Mouse (Mus musculus): Measurements from ENCODE around the gene Atg4d. TPM values are rescaled to one million over a fixed set of nuclear protein-coding genes. Genes with fewer than 3 reads are reported as not detected.

Gene Atg4d
- polyA plus RNA-seq, 1 experiment from 2014 or later, result 44.7 TPM

DNA sequence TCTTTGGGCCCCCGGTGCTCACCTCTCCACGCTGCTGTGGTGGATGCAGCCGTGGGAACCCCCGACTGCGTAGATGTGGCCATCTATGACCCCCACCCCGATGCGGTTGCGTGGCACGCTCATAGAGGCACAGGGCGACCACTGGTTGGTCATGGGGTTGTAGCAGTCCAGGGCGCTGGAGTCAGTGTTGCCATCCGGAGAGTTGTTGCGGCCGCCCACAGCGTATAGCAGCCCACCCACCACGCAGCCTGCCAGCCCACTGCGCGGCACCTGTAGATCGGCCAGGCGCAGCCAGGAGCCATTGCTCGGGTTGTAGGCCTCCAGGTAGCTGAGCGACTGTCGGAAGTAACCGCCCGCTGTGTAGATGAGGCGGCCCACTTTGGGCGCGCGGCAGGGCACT is 31.7 kb upstream of the Atg4d start:
- Histone ChIP-seq H3K4me1 (replicated peaks; ENCODE audit: control insufficient read depth, insufficient read depth, low read length) (peaks cover 11% of the 10 kb centered on the region; the same call in 1 of the 2 replicates), H3K9ac (ENCODE audit: low read depth, low read length) (no peak overlapping the region), H3K36me3 (ENCODE audit: control insufficient read depth, insufficient read depth) (peaks cover 57% of the 10 kb centered on the region), H3K4me2 (replicated peaks; ENCODE audit: low read depth) (no peak overlapping the region), H3K4me3 (ENCODE audit: low read depth, low read length) (no peak overlapping the region), H3K9me3 (ENCODE audit: control insufficient read depth) (no peaks in the 10 kb centered on the region), H3K27me3 (replicated peaks; ENCODE audit: control insufficient read depth, insufficient read depth, low read length) (no peaks in the 10 kb centered on the region), H3K27ac (ENCODE audit: low read depth, low read length) (no peak overlapping the region)
- ATAC-seq, result no peak
- no peak for TF ChIP-seq CTCF (IDR thresholded peaks at IDR 0.05; ENCODE audit: low read depth)
- WGBS, result 94% methylated on average over 29 of the region's 29 CpGs

DNA sequence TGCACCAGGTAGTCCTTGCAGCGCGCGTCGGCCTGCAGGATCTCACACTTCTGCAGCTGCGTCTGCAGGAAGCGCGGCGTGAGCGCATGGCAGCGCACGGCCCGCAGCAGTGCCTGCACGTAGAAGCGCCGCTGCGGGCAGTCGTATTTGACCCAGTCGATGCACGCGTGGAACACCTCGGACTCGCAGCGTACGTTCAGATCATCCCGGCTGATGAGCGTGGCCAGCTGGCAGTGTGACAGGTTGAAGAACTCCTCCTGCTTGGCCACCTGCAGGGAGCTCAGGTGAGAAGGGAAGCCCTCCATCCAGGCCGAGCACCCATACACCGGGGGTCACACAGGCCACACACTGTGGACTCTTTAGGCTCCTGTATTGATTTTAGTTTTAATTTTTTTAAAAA is 31.3 kb upstream of the Atg4d start:
- Histone ChIP-seq H3K9ac (ENCODE audit: low read depth, low read length) (no peak overlapping the region), H3K4me3 (ENCODE audit: low read depth, low read length) (no peak overlapping the region), H3K9me3 (ENCODE audit: control insufficient read depth) (no peaks in the 10 kb centered on the region), H3K27ac (ENCODE audit: low read depth, low read length) (no peak overlapping the region), H3K4me2 (replicated peaks; ENCODE audit: low read depth) (no peak overlapping the region), H3K36me3 (ENCODE audit: control insufficient read depth, insufficient read depth) (peaks cover 57% of the 10 kb centered on the region), H3K4me1 (replicated peaks; ENCODE audit: control insufficient read depth, insufficient read depth, low read length) (peaks cover 11% of the 10 kb centered on the region; the same call in 1 of the 2 replicates), H3K27me3 (replicated peaks; ENCODE audit: control insufficient read depth, insufficient read depth, low read length) (no peaks in the 10 kb centered on the region)
- 90% methylated on average over 28 of the region's 28 CpGs for WGBS
- ATAC-seq, result no peak
- TF ChIP-seq CTCF (IDR thresholded peaks at IDR 0.05; ENCODE audit: low read depth), result no peak

DNA sequence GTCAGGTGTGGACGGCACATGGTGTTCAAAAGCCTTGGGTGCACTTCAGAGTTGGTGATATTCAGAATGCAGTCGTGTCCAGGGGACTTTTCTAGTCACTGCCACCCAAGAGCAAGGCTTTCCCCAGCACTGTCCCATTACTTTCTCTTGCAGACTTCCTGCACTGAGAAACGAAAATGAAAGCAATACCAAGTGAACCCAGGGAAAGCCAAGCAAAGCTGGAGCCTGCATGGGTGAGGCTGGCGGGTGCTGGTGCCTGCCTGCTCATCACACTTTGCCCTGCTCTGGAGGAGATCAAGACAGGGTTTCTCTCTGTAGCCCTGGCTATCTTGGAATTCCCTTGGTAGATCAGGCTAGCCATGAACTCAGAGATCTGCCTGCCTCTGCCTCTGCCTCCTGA is 29.8 kb upstream of the Atg4d start:
- H3K27me3 ChIP-seq (replicated peaks; ENCODE audit: control insufficient read depth, insufficient read depth, low read length), result no peaks in the 10 kb centered on the region
- WGBS, result 58% methylated on average over 4 of the region's 4 CpGs
- no peaks in the 10 kb centered on the region for H3K9me3 ChIP-seq (ENCODE audit: control insufficient read depth)
- peaks cover 11% of the 10 kb centered on the region; the same call in 1 of the 2 replicates for H3K4me1 ChIP-seq (replicated peaks; ENCODE audit: control insufficient read depth, insufficient read depth, low read length)
- H3K9ac ChIP-seq (ENCODE audit: low read depth, low read length), result no peak overlapping the region
- no peak for TF ChIP-seq CTCF (IDR thresholded peaks at IDR 0.05; ENCODE audit: low read depth)
- H3K36me3 ChIP-seq (ENCODE audit: control insufficient read depth, insufficient read depth), result peaks cover 45% of the 10 kb centered on the region
- no peak overlapping the region for H3K4me3 ChIP-seq (ENCODE audit: low read depth, low read length)
- peak; percentile 35 for ATAC-seq
- H3K27ac ChIP-seq (ENCODE audit: low read depth, low read length), result peak overlapping the region; percentile 54; the same call in 1 of the 2 replicates
- 0 out of 2 replicates have a peak overlapping the region, but pooled peaks have one; percentile 17 for H3K4me2 ChIP-seq (replicated peaks; ENCODE audit: low read depth)

DNA sequence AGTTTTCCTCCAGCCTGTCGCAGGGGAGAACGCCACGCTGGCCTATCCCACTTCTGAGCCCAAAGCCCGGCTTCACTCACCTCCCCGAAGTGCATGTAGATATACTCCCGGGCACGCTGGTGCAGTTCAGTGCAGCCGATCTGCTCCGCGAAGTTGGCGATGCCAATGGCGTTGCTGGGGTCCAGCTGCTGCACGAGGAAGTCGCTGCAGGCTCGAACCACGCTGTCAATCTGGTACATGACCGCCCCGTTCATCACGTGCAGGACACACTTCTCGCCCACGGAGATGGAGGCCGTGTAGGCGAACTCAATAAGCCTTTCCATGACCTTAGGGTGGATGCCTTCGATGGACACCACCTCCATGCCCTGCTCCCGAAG is 28.1 kb upstream of the Atg4d start:
- Histone ChIP-seq H3K27ac (ENCODE audit: low read depth, low read length) (0 out of 2 replicates have a peak overlapping the region, but pooled peaks have one; percentile 97), H3K9ac (ENCODE audit: low read depth, low read length) (no peak overlapping the region), H3K27me3 (replicated peaks; ENCODE audit: control insufficient read depth, insufficient read depth, low read length) (no peaks in the 10 kb centered on the region), H3K4me2 (replicated peaks; ENCODE audit: low read depth) (peak overlapping the region; percentile 87), H3K36me3 (ENCODE audit: control insufficient read depth, insufficient read depth) (peaks cover 33% of the 10 kb centered on the region), H3K4me3 (ENCODE audit: low read depth, low read length) (peak overlapping the region; percentile 94), H3K9me3 (ENCODE audit: control insufficient read depth) (no peaks in the 10 kb centered on the region), H3K4me1 (replicated peaks; ENCODE audit: control insufficient read depth, insufficient read depth, low read length) (peaks cover 11% of the 10 kb centered on the region; the same call in 1 of the 2 replicates)
- TF ChIP-seq CTCF (IDR thresholded peaks at IDR 0.05; ENCODE audit: low read depth), result no peak
- WGBS, result 82% methylated on average over 25 of the region's 25 CpGs
- no peak for ATAC-seq

DNA sequence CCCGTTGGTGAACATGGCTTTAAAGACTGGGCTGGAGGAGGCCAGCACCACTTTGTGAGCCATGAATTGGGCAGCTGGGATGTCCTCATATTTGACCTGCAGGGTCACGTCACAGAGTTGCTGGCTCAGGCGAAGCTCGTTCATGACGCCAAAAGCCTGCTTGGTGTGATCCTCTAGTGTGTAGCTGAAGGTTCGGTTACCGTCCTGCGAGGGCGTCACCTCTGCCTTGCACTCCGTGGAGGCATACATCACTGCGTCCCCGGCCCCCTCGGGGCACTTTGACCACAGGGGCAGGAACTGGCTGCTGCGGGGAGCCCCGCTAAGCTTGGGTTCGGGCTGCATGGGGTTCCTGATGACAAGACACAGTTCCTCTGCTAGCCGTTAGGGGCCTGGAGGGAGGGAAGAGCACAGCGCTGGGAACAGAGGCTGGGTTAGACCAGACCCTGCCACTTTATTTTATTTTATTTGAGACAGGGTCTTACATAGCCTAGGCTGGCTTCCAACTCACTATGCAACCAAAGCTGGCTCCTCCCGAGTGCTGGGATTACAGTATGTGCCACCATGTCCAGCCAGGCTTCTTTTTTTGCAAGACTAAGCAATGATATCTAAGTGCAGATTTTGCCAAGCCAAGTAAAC is 27.6 kb upstream of the Atg4d start:
- H3K4me2 ChIP-seq (replicated peaks; ENCODE audit: low read depth), result peak overlapping the region; percentile 87
- H3K9me3 ChIP-seq (ENCODE audit: control insufficient read depth), result no peaks in the 10 kb centered on the region
- WGBS, result 21% methylated on average over 19 of the region's 19 CpGs
- peaks cover 33% of the 10 kb centered on the region for H3K36me3 ChIP-seq (ENCODE audit: control insufficient read depth, insufficient read depth)
- H3K4me1 ChIP-seq (replicated peaks; ENCODE audit: control insufficient read depth, insufficient read depth, low read length), result peaks cover 11% of the 10 kb centered on the region; the same call in 1 of the 2 replicates
- peak overlapping the region; percentile 92 for H3K9ac ChIP-seq (ENCODE audit: low read depth, low read length)
- ATAC-seq, result no peak
- peak overlapping the region; percentile 97 for H3K27ac ChIP-seq (ENCODE audit: low read depth, low read length)
- H3K27me3 ChIP-seq (replicated peaks; ENCODE audit: control insufficient read depth, insufficient read depth, low read length), result peaks cover under 1% of the 10 kb centered on the region; the same call in 1 of the 2 replicates
- peak overlapping the region; percentile 94 for H3K4me3 ChIP-seq (ENCODE audit: low read depth, low read length)
- TF ChIP-seq CTCF (IDR thresholded peaks at IDR 0.05; ENCODE audit: low read depth), result peak; percentile 58

DNA sequence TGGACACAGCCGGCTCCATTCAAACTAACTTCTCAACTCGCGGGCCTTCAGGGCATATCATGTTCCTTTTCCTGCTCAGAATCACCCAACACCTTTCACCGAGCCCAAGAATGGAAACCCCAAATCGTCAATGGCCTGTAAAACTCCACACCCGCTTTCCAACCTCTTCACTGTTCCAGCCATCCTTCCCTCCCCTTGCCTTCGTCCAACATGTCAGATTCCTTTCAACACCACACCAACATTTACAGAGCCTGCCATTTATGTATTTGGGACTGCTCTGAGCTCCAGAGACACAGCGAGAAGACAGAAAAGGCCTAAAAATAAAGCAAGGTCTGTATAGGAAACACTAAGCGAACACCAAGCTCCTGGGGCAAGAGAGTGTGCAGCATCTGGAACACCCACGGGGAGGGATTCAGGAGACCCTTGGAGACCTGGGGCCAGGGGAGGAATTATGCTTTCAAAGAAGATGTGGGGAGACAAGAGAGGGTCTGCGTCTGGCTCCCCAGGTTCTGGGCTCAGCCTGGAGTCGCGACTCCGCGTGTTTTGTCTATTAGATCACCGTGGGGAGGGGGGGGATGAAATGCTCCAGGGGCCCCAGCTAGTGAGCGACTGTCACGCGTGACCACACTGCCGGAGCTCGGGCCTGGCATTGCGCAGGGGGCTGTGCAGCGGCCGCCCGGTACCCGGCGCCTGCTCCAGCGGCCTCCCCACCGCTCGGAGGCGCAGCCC is 26.9 kb upstream of the Atg4d start:
- Histone ChIP-seq H3K9me3 (ENCODE audit: control insufficient read depth) (no peaks in the 10 kb centered on the region), H3K27ac (ENCODE audit: low read depth, low read length) (peak overlapping the region; percentile 97), H3K4me1 (replicated peaks; ENCODE audit: control insufficient read depth, insufficient read depth, low read length) (peaks cover 11% of the 10 kb centered on the region; the same call in 1 of the 2 replicates), H3K4me2 (replicated peaks; ENCODE audit: low read depth) (peak overlapping the region; percentile 87), H3K27me3 (replicated peaks; ENCODE audit: control insufficient read depth, insufficient read depth, low read length) (peaks cover 6% of the 10 kb centered on the region; the same call in 1 of the 2 replicates), H3K36me3 (ENCODE audit: control insufficient read depth, insufficient read depth) (peaks cover 28% of the 10 kb centered on the region), H3K9ac (ENCODE audit: low read depth, low read length) (peak overlapping the region; percentile 92), H3K4me3 (ENCODE audit: low read depth, low read length) (peak overlapping the region; percentile 94)
- WGBS, result 1% methylated on average over 24 of the region's 31 CpGs
- ATAC-seq, result no peak
- no peak for TF ChIP-seq CTCF (IDR thresholded peaks at IDR 0.05; ENCODE audit: low read depth)
